Mouse (Mus musculus) ES-Bruce4 (cell line): Measurements from ENCODE around the gene Cyb561a3.

Experiments
- CTCF ChIP-seq: IDR thresholded peaks from one replicate; pipeline ENCODE4 v1.8.1; 2011; ENCODE audit warnings: low read depth, low read length
- EP300 ChIP-seq: IDR thresholded peaks from 2 replicates; pipeline ENCODE4 v1.6.1; 2011; ENCODE audit warnings: low read depth, low read length; ENCODE audit not compliant: insufficient read depth
- POLR2A ChIP-seq: IDR thresholded peaks from one replicate; pipeline ENCODE4 v1.8.1; 2011; ENCODE audit warnings: low read length; ENCODE audit not compliant: insufficient read depth

GRCm38 (mm10) chr19:10591659-10592377 lies 14.8 kb downstream of the Cyb561a3 start:
- TF ChIP-seq CTCF: no peak
- no peak for TF ChIP-seq EP300
- TF ChIP-seq POLR2A: no peak
